Mouse (Mus musculus): Measurements from ENCODE around the gene Spon1.

Spon1 gene

DNA sequence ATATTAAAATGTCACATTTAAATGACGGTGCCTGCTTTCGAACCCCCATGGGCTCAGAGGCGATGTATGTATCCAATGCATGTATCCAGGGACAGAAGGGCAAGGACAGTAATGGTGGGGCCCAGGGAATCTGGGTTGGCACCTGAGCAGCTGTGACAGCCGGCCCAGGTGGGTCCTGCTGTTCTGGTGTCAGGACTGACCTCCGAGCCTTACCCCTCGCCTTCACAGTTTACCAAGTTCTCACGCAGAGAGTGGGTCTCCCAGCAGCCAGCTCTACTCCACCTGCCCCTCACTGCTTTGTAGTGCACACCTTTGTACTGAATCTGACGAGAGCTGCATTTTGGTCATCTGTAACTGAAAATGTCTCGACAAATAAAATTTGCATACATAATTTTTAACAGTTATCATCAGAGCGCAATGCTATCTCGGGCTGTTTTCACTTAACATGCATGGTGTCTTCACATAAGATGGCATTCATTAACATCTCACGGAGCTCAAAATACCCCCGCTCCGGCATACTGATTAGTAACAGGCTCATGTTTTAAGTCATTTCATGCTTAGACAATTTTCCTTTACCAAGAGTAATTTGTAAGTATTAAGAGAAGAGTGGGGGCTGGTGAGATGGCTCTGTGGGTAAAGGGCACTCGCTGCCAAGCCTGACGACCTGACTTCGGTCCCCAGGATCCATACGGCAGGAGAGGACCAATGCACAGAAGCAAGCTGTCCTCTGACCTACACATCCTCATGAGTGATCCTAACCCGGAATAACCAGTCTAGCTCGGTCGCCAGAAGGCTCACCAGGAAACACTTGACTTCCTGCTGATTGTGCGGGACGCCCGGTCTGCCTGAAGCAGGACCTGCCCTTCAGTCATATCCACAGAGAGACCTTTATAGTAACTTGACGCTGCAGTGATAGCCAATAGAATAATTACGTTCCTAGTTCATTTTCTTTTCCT is 277.5 kb downstream of the Spon1 start:
- 0 out of 2 replicates have a peak, but pooled peaks have one; percentile 33 for ATAC-seq (ENCODE audit: insufficient number of reproducible peaks, low FRiP score, low TSS enrichment)

DNA sequence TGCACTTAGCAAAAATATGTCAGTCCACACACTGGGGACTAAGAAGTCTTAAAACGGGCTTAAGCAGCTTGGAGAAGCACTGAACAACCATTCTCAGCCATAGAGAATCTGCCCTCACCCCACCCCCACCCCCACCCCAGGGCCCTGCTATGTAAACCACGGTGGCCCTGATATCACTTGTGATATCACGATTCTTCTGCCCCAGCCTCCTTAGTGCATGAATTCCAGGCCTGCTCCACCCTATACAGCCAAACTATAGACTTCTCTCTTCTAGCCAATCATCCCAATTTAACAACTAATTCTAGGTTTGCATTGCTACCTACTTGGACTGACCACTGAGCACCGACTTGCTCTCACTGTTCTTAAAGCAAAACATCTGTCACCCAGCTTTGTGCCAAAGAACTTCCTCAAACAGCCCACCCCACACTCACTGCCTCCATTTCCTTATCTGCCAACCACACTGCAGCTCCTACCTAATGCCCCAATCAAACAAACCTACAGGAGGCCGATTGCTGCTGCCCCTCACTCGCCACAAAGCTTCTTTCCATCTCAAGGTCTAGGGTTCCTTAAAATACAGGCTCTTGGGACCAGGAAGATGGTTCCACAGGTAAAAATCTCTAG is 278.2 kb downstream of the Spon1 start:
- no peak for ATAC-seq (ENCODE audit: insufficient number of reproducible peaks, low FRiP score, low TSS enrichment)

DNA sequence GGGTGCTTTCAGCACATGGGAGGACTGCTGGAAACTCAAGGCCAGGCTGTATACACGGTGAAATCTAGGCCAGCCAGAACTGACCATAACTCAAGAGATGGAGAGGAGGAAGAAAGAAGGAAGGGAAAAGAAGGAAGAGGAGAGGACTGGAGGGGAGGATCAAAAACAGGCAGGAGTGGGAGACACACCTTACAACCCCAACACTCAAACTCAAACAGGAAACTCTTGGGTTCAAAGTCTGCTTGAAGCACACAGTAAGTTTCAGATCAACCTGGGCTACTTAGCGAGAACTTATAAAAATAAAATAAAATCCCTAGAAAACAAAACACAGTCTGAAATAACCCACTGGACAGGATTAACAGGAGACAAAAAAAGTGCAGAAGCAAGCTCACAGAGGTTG is 280.0 kb downstream of the Spon1 start:
- no peak for ATAC-seq (ENCODE audit: insufficient number of reproducible peaks, low FRiP score, low TSS enrichment)

DNA sequence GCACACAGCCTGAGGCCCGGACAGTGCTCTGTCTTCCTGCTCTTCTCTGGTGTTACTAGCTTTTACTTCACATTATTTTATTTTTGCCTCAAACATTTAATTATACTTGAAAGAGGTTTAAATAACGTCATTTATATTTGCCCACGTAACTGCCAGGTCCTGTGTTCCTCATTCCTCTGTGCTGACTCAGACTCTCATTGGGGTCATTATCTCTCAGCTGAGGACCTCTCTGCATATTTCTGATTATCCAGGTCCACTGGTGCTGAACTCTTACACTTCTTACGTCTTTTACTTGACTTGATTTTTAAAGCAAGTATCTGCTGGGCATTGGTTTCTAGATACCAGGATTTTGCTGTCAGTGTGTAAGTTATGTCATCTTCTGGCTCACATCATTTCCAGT is 287.9 kb downstream of the Spon1 start:
- ATAC-seq (ENCODE audit: insufficient number of reproducible peaks, low FRiP score, low TSS enrichment): no peak

DNA sequence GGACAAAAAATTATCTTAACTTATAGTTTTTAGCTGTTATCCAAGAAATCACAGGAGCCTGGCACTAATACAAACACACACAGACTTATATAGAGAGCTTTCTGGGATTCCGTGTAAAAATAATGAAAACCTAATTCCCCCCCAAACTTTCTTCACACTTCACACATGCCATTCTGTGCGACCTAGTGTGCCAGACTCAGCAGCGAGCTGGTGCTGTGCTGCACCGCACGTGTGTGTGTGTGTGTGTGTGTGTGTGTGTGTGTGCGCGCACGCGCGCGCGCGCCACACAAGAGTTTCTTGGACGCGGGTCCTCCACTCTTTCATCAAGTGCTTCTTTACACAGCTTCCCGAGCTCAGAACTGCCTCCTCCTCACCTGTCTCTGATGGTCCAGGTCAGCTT is 292.4 kb downstream of the Spon1 start:
- ATAC-seq (ENCODE audit: insufficient number of reproducible peaks, low FRiP score, low TSS enrichment): no peak

DNA sequence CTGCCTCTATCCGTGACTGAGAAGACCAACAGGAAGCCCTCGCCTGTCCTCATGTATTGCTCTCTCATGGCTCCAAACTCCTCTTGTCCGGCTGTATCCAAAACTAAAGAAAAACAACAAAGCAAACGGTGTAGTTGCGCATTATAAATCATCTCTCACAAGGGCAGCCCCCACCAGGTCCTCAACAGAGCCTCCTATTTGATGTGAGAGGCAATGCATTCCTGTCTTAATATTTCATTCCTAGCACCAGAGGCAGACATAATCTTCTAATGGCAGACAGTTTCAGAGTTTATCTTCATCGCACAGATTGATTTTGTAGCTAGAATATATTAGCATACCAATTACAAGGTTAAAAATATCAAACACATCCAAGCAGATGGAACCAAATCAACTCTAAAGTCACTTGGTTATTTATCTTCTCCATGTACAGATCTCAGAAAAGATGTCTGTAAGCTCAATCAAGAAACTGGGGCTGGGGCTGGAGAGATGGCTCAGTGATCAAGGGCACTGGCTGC is 293.2 kb downstream of the Spon1 start:
- no peak for ATAC-seq (ENCODE audit: insufficient number of reproducible peaks, low FRiP score, low TSS enrichment)

DNA sequence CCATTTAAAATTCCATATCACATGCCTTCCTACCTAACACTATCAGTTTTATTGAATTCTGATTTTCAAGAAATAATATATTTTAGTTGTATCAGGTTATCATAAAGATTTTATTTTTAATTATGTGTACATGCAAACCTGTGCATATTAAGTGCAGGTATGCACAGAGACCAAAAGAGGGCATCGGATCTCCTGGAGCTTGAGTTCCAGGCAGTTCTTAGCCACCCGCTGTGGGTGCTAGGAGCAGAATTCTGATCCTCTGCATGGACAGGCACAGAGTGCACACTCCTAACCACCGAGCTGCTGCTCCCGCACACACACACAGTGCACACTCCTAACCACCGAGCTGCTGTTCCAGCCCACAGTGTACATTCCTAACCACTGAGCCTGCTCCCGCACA is 294.6 kb downstream of the Spon1 start:
- ATAC-seq (ENCODE audit: insufficient number of reproducible peaks, low FRiP score, low TSS enrichment): no peak

DNA sequence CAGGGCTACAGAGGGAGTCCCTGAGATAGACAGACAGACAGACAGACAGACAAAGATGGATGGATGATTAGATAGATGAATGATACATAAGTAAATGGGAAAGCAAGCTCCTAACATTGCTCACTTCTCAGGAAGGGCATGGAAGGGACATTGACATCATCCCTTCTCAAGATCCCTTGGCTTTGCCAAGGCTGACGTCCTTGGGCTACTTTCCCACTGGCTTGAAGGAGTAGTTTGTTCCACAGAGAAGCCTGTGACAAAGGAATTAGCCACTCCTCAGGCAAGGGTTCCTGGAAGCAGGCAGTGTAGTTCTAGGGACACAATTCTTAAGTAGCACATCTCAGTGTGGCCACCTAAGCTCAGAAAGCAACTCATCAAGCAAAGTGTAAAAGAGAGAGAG is 296.7 kb downstream of the Spon1 start:
- no peak for ATAC-seq (ENCODE audit: insufficient number of reproducible peaks, low FRiP score, low TSS enrichment)

DNA sequence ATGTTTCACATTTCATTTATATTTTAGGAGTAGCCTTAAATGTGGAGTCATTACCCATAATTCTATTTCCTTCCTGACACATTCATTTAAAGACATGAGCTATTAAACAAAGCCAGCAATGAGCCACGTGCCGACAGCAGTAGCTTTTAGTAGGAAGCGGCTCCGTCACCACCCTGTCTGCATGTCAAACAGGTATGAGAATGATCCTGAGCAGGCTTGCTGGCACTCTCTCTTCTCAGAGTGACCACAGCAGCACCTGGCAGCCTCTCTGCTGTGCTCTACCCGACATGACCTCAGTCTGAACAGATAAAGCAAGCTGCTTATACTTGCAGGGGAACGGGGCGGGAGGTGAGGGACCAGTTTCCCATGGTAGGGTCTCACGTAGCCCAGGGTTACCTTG is 297.7 kb downstream of the Spon1 start:
- no peak for ATAC-seq (ENCODE audit: insufficient number of reproducible peaks, low FRiP score, low TSS enrichment)

DNA sequence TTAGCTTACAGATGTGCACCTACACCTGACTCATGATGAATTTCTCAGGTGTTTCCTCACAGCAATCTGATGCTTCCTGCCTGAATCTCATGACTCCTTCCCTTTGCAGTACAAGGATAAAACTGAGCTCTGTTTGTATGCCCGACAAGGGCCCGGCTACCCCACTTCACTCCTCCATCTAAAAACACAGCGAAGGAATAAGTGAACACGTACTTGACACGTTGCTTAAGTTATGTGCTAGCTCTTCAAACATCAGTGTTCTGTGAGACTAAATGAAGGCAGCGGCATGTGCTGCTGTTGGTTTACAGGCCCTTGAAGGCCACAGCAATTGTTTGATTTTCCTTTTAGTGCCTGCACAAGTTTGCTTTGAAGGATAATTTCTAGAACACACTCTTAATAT is 298.2 kb downstream of the Spon1 start:
- ATAC-seq (ENCODE audit: insufficient number of reproducible peaks, low FRiP score, low TSS enrichment): no peak

DNA sequence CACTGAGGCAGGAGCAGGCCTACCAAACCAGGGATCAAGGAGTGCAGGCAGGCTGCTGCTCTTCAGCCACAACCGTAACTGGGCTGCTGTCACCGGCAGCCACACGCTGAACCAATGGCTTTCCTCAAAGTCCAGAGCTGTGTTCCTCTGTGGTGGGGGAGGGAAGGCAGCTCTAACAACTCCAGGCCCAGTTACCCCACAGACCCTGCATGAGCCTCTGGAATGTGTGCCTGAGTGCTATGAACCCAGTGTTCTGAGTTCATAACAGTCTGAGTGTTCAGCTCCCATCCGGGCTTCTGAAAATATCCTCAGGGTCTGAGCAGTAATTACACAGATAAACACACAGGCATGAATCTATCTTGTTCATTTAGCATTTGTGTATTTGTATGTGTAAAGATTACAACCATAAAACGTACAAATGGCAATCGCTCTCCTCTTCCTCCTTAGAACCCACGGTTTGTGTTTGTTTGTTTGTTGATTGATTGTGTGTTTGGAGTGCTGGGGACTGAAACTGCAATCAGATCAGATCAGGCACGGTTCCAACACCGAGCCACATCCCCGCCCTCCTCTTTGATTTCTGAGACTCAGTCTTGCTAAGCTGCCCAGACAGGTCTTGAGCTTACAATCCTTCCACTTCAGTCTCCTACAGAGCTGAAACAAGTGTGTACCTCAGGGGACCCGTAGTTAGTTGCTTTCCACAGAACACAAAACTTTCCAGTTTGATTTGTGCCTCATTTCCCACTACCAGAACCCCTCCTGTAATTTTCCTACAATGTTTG is 299.8 kb downstream of the Spon1 start:
- no peak for ATAC-seq (ENCODE audit: insufficient number of reproducible peaks, low FRiP score, low TSS enrichment)

DNA sequence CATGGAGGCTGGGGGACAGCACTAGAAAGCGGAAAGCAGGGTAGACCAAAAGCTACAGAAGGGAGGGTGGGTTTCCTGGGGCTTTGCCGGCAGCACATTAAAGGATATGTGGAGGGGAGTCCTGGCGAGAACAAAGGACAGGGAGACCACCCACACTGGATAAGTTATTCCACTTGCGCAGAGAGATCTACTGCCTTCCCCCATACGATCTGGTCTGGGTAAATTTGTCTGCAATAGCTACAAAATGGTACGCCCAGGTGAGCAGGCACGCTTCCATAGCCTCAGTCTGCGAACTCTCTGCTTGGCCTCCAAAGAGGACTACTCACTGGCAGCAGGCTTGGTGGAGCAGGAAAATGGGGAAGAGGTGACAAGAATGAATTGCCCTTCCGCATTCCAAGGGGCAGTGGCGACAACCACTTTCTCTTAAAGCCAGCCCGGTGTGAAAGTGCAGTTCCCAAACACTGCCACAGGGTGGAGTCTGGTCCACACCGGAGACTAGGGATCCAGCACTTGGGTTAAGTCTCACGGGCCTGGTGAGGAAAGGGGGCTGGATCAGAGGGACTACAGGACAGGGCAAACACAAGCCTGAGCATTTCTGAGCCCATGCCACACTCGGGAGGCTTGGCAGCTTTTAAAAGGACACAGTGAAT is 300.9 kb downstream of the Spon1 start:
- peak; percentile 77 for ATAC-seq (ENCODE audit: insufficient number of reproducible peaks, low FRiP score, low TSS enrichment)

DNA sequence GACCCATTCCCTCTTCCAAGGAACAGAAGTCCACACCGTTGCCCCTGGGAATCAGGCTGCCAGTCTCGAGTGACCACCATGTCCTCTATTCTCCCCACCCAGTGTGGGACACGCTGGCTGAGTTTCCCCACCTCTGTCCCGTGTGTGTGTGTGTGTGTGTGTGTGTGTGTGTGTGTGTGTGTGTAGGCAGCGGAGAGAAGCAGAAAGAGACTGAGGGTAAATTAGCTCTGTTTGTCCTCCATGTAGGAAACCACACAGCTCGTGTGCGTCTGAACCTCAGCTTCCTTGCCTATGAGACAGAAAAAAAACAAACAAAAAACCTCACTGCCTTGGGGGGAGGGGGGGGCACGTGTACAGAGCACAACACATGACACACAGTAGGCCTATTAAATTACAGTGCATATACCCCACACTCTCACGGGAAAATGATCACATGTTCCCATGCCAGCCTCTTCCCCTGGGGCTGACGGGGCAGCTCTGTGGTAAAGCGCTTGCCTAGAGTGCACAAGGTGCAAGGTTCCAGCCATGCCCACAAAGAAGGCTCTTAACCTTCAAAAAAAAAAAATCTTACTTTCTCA is 303.2 kb downstream of the Spon1 start:
- no peak for ATAC-seq (ENCODE audit: insufficient number of reproducible peaks, low FRiP score, low TSS enrichment)

DNA sequence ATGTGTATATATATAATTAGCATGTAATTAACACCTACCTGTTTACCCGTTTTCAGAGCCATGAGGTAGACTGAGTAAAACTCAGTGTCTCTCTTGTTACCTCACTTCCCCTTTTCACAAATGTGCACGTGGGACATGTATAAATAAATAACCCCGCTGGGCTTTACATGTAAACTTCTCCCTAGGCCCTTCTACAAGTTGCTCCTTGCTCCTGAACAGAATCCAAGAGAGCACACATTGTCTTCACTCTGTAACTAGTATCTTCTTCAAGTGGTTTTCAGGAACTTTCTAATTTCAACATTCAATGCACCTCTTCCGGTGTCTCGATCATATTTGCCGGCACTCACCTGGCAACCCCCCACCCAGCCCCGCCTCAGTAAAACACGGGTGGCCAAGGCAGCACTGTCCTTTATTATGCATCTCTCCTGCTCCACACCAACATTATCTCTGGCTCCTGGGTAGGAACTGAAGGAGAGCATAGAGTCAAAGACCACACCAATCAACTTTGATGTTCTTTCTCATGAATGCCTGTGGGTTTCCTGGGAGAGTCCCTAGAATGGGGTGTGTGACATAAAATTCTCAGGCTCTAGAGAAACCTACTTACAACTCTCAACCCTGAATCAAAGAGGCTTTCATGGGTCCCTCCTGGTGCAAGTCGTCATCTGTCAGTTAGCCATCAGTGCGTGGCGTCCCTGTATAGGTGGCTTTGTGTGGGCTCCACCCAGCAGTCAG is 304.1 kb downstream of the Spon1 start:
- no peak for ATAC-seq (ENCODE audit: insufficient number of reproducible peaks, low FRiP score, low TSS enrichment)

DNA sequence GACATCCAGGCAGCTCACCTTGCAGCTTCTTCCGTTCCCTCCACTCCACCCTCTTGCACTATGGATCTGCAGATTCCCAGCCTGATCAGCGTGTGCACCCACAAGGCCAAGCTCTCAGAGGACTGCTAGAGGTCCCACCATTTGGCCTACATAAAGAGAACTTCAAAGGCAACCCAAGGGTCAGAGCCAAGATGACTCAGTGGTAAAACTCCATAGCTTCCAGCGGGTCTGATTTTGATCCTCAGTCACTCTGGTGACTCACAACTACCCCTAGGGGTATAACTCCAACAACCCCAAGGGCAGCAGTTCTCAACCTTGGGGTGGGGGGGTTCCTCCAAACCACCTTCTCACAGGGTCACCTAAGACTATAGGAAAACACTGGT is 304.7 kb downstream of the Spon1 start:
- ATAC-seq (ENCODE audit: insufficient number of reproducible peaks, low FRiP score, low TSS enrichment): no peak

DNA sequence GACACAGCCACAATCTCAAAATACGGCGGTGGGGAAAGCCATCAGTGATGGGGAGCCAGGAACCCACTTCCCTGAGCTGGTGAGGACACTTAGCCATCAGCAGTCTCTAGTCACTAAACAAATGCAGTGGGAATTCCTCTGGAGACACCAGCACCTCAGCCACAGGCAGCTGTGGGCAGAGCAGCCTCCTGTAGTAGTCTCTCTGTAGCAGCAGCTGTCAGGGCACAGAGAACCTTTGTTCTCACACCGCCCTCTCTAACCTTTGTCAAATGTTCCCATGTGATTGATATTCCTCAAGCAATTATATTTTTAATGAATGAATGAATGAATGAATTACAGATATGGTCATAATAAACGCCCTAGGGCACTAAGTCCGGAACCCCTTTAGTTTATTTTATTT is 305.6 kb downstream of the Spon1 start:
- no peak for ATAC-seq (ENCODE audit: insufficient number of reproducible peaks, low FRiP score, low TSS enrichment)

DNA sequence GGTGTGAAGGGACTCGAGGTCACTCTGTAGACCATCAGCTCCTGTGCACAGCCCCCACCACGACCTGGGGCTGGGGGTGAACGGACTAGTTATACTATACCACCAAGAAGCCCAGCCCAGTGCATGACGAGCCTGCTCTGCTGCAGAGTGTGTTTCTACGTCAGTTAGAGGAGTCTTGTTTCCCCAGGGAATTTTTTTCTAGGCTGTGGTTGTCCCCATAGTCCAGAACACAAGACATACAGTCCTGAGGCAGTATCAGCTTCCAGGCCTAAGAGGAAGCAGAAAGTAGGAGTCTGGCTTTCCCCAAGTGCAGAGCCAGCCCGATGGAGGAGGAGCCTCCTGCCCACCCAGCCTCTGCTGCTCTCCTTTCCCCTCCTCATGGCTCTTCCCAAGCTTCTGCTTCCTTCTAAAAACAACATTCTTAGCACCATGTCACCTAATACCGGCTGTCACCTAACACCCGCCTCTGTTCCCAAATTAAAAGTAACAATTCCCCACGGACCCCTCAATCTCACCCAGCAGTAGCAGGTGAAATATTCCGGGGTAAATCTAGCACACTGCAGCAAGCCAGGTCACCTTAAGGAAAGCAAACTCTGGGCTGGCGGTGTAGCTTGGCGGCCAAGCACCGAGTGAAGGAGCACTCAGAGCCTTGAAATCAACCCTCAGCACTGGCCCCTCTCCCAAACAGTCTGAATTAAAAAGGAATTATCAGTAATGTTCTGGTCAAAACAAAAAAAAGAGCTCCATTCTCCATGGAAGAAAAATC is 306.2 kb downstream of the Spon1 start:
- ATAC-seq (ENCODE audit: insufficient number of reproducible peaks, low FRiP score, low TSS enrichment): 0 out of 2 replicates have a peak, but pooled peaks have one; percentile 3

DNA sequence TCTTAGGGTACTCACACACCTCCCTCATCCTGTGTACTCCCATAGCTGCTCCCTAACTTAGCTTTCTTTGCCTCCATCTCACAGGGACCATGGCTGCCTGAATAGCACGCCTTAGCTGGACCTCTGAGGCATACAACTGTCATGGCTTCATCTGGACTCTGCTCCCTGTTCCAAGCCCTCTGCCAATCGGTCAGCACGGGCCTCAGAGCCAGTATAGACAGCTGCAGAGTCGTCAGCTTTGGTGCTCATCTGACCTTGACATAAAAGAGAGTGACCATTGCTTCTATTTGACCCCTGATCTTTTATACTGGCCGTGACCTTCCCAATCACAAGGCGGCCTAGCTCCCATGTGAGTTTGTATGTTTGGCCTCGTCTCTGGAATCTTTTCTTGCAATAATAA is 308.3 kb downstream of the Spon1 start:
- ATAC-seq (ENCODE audit: insufficient number of reproducible peaks, low FRiP score, low TSS enrichment): no peak

DNA sequence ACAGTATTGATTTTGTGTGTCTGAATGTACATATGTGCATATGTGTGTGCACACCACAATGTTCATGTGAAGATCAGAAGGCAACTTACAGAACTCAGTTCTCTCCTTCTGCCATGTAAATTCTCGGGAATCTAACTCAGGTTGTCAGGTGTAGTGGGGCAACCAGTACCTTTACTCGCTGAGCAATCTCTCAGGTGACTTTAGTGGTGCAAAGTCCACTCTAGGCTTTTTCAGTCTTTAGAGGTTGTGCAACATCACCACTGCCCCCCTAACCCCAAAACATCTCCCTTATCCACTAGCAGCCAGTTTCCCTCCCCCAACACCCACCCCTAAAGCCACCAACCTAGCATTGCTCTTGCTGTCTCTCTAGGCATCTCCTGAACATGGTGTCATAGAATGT is 308.8 kb downstream of the Spon1 start:
- ATAC-seq (ENCODE audit: insufficient number of reproducible peaks, low FRiP score, low TSS enrichment): no peak
